Mouse (Mus musculus) ES-Bruce4 (cell line): ENCODE results near the gene 1700029H14Rik.

Source experiments
- CTCF ChIP-seq: IDR thresholded peaks from one replicate; pipeline ENCODE4 v1.8.1; 2011; ENCODE audit warnings: low read depth, low read length
- POLR2A ChIP-seq: IDR thresholded peaks from one replicate; pipeline ENCODE4 v1.8.1; 2011; ENCODE audit warnings: low read length; ENCODE audit not compliant: insufficient read depth

- TF ChIP-seq POLR2A, result no peak
- no peak for TF ChIP-seq CTCF
Observed at GRCm38 (mm10) chr8:13531602-13532171, 30.6 kb downstream of the 1700029H14Rik start.
